Mouse (Mus musculus) C3H10T1/2 (cell line): ENCODE measurements around the gene B3galt2. TPM values are rescaled to one million over a fixed set of nuclear protein-coding genes. Genes with fewer than 3 reads are reported as not detected.

ENCODE experiments used
- polyA plus RNA-seq, 2 experiments: library from polyadenylated mRNA; unstranded; fragments of >200 nt; fragmentation: generic; extraction: Trizol; gene quantifications; one replicate each; pipeline ENCODE4 v1.2.1; 2012; ENCODE audit warnings: missing spikeins in 2 of 2

The B3galt2 gene
- under 1 TPM in 1 of 2 experiments, not detected in 1; 0.02 TPM for polyA plus RNA-seq

GRCm38 (mm10) chr1:143640650-143641407 lies at the start of gene B3galt2:
B3galt2 (plus strand) TSS chr1:143640664.

DNA sequence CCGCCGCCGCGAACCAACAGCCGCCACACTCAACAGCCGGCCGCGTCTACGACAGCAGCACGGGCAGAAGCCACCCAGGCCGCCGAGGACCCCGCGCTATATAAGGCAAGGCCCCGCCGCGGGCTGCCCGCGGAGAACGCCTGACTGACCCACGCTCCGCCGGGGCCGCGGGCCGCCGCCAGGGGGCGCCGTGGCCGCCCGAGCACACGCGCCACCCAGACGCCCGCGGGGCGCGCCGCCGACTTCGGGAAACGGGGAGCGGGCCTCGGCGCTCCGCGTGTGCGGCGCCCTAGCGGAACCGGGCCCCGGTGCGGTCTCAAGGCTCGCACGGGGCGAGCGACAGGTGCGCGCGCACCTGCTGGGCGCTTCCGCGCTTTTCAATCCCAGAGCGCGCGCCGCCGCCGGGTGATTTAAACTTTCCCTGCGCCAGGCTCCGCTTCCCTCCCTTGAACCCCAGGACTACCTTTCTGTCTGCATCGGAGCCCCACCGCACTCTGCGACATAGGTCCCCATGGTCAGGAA lies 62.3 kb downstream of the B3galt2 start, which contains the start of gene Cdc73:
TSS of gene Cdc73 (minus strand) at position 153 of the 522 bp plus-strand sequence.

Other genes starting within 250 kb of the B3galt2 start
- gene Cdc73, start 62.2 kb downstream of the B3galt2 start, polyA plus RNA-seq: 1 to 10 TPM in 1 of 2 experiments, under 1 TPM in 1; 0.90 to 6.9 TPM
- gene Glrx2, start 75.7 kb downstream of the B3galt2 start, polyA plus RNA-seq: 10 to 100 TPM; 48.2 to 80.1 TPM
- 1 to 10 TPM in 1 of 2 experiments, under 1 TPM in 1; 0.21 to 1.4 TPM for gene Trove2, start 136.4 kb downstream of the B3galt2 start, polyA plus RNA-seq
- gene Uchl5, start 136.6 kb downstream of the B3galt2 start, polyA plus RNA-seq: 1 to 10 TPM; 3.3 to 7.5 TPM